Comparison of ENCODE assay signal across 14 mouse cellular contexts in the genomic region with DNA sequence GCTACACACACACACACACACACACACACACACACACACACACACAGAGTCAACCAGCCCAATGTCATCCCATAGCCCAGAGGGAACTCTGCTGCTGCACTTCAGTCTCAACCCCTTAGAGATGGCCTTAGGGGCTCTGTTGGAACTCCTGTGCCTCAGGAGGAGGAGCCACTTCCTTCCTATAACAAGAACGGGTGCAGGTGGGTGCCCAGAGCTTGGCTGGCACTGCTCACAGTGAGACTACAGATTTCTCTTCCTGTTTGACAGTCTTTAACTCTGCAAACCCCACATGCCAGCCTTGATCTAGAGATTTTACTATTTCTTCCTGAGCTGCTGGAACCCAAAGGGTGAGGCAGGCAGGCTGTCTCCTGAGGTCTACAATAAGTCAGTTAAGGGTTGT. TPM values are rescaled to one million over a fixed set of nuclear protein-coding genes. Genes with fewer than 3 reads are reported as not detected.
DNase-seq lines count a peak whose midpoint lies in the region; ATAC-seq and TF ChIP-seq lines count a peak whose summit lies in the region.
"Had no signal": no experiment of that assay in that cellular context is flagged by ENCODE, and none has a peak within 500 bp of the region (broad histone marks: within the 10 kb centered on the region; RNA-seq: fewer than 3 reads in every experiment).

No protein-coding gene starts in this region.

- no peaks in the 10 kb centered on the region for H3K27me3 ChIP-seq in lung, embryonic 14.5 days (ENCODE audit: insufficient read depth, low read length)

- H3K36me3 ChIP-seq in lung, embryonic 14.5 days (ENCODE audit: insufficient read depth) = peaks cover 3% of the 10 kb centered on the region; the same call in 1 of the 2 replicates
- H3K36me3 ChIP-seq: liver, embryonic 13.5 days had no signal

- peak overlapping the region; percentile 97; the same call in 1 of the 2 replicates for H3K27ac ChIP-seq in lung, embryonic 14.5 days (ENCODE audit: low read depth)
- H3K27ac ChIP-seq: liver, embryonic 13.5 days had no signal

- H3K4me3 ChIP-seq in lung, embryonic 14.5 days (ENCODE audit: low read depth, low read length) = peak overlapping the region; percentile 14

- WGBS in lung, embryonic 14.5 days = 24% methylated on average over 1 of the region's 1 CpGs

- no peak overlapping the region; the same call in 1 of the 2 replicates for H3K9ac ChIP-seq in lung, embryonic 14.5 days

- TF ChIP-seq CTCF in lung, embryonic 14.5 days (IDR thresholded peaks at IDR 0.05; ENCODE audit: low read depth) = no peak

- DNase-seq in lung, embryonic 14.5 days = no peak
- no peak for DNase-seq in lung, postnatal 10 days
- peak; percentile 62 for DNase-seq in CD4-positive, CD25-positive, alpha-beta regulatory T cell, adult 2 months (ENCODE audit: low read depth, low spot score)
- DNase-seq in induced T-regulatory cell, adult 2 months (ENCODE audit: low read depth) = peak; percentile 54
- peak; percentile 63 to 66 for DNase-seq in thymus, postnatal 10 days (ENCODE audit: low spot score in 2 of 2)
- no peak for DNase-seq in embryo, embryonic 9.5 days (ENCODE audit: extremely low spot score)
- DNase-seq in gastrocnemius, adult 8-10 months (ENCODE audit: low spot score in 2 of 2) = no peak
- no peak for DNase-seq in heart, adult 8-10 months (ENCODE audit: low spot score)
- DNase-seq: adrenal gland, adult 2 months; heart, adult 18-20 months; heart, postnatal 14 days; kidney, postnatal 10 days; right cerebral cortex, postnatal 14 days had no signal

- no peaks in the 10 kb centered on the region for H3K9me3 ChIP-seq in lung, embryonic 14.5 days (ENCODE audit: low read depth, low read length)
- H3K9me3 ChIP-seq: liver, embryonic 13.5 days had no signal

- no peak for ATAC-seq in lung, embryonic 14.5 days (ENCODE audit: insufficient read depth)

- H3K4me2 ChIP-seq in lung, embryonic 14.5 days = peak overlapping the region; percentile 99

- peaks cover 25% of the 10 kb centered on the region for H3K4me1 ChIP-seq in lung, embryonic 14.5 days (ENCODE audit: insufficient read depth)

RNA-seq across cellular contexts. Expression of a gene that starts 1.8 kb away (rescaled TPM):
- polyA plus RNA-seq in lung, embryonic 14.5 days (2014; fragmentation: Nextera tagmentation; extraction: Ambion mirVana) = 54.4 and 58.7 TPM in 2 replicates
- 100 to 1,000 TPM in 1 of 4 experiments, 10 to 100 TPM in 3; 52.4 to 135 (median 62.0) TPM for total RNA-seq in gastrocnemius, adult 8-10 months (2022)
- 10 to 100 TPM; 11.1 to 15.7 (median 13.5) TPM for total RNA-seq in heart, adult 8-10 months (2022)

Comparison
In these comparisons a context has a peak if more than half of its experiments do, and no peak if none do; other contexts are left out.
1. DNase-seq: peak in CD4-positive, CD25-positive, alpha-beta regulatory T cell, adult 2 months (single experiment), induced T-regulatory cell, adult 2 months (single experiment) and thymus, postnatal 10 days (2 of 2); none in lung, embryonic 14.5 days (single experiment), lung, postnatal 10 days (single experiment), embryo, embryonic 9.5 days (single experiment), gastrocnemius, adult 8-10 months (0 of 2) and heart, adult 8-10 months (single experiment).